Mouse (Mus musculus) midbrain, embryonic 12.5 days (tissue): ENCODE measurements around the gene Ece1. TPM values are rescaled to one million over a fixed set of nuclear protein-coding genes. Genes with fewer than 3 reads are reported as not detected.
A peak's percentile ranks its signal among the peaks of the same experiment; 100 is the strongest.
"Not testable (repeated sequence)": the region's sequence is repeated elsewhere in the genome, so short reads cannot be mapped to it uniquely, and the experiment has no call there.

Experiments
- ATAC-seq: fragments of 200-750 bp; cut with Nextera tagmentation; 2 replicates; pipeline ENCODE4 v1.8.0; 2017; ENCODE audit warnings: low read depth, moderate TSS enrichment, moderate library complexity; ENCODE audit not compliant: low FRiP score
- H3K27ac ChIP-seq: fragments of 300-500 bp; sonication (generic); replicated peaks from 2 replicates; pipeline ENCODE4 v1.5.1; 2016; ENCODE audit warnings: mild to moderate bottlenecking
- H3K27me3 ChIP-seq: fragments of 300-500 bp; sonication (generic); 2 replicates; pipeline ENCODE4 v1.6.1; 2016; ENCODE audit warnings: mild to moderate bottlenecking
- H3K36me3 ChIP-seq: fragments of 300-500 bp; sonication (generic); 2 replicates; pipeline ENCODE4 v1.6.1; 2016
- H3K4me1 ChIP-seq: fragments of 300-500 bp; sonication (generic); 2 replicates; pipeline ENCODE4 v1.6.1; 2016
- H3K4me2 ChIP-seq: fragments of 300-500 bp; sonication (generic); replicated peaks from 2 replicates; pipeline ENCODE4 v1.6.1; 2016; ENCODE audit warnings: mild to moderate bottlenecking, moderate library complexity
- H3K4me3 ChIP-seq: fragments of 300-500 bp; sonication (generic); 2 replicates; pipeline ENCODE4 v1.5.1; 2016; ENCODE audit warnings: mild to moderate bottlenecking
- H3K9ac ChIP-seq: fragments of 300-500 bp; sonication (generic); replicated peaks from 2 replicates; pipeline ENCODE4 v1.6.1; 2016; ENCODE audit warnings: mild to moderate bottlenecking, moderate library complexity
- H3K9me3 ChIP-seq: fragments of 300-500 bp; sonication (generic); 2 replicates; pipeline ENCODE4 v1.6.1; 2016; ENCODE audit warnings: mild to moderate bottlenecking
- WGBS: fragments of 180-500 bp; shearing (Covaris S2); methylation state at CpG from one replicate; pipeline ENCODE4 v1.1.7; 2016; 5-methylcytosine and 5-hydroxymethylcytosine counted together
- polyA plus RNA-seq: library from polyadenylated mRNA; unstranded; fragments of >200 nt; fragmentation: Nextera tagmentation; extraction: Ambion mirVana; gene quantifications from 2 replicates; pipeline ENCODE4 v1.2.1, GENCODE M21; 2016

Gene Ece1
- polyA plus RNA-seq, 1 experiment from 2014 or later: 17.8 TPM

DNA sequence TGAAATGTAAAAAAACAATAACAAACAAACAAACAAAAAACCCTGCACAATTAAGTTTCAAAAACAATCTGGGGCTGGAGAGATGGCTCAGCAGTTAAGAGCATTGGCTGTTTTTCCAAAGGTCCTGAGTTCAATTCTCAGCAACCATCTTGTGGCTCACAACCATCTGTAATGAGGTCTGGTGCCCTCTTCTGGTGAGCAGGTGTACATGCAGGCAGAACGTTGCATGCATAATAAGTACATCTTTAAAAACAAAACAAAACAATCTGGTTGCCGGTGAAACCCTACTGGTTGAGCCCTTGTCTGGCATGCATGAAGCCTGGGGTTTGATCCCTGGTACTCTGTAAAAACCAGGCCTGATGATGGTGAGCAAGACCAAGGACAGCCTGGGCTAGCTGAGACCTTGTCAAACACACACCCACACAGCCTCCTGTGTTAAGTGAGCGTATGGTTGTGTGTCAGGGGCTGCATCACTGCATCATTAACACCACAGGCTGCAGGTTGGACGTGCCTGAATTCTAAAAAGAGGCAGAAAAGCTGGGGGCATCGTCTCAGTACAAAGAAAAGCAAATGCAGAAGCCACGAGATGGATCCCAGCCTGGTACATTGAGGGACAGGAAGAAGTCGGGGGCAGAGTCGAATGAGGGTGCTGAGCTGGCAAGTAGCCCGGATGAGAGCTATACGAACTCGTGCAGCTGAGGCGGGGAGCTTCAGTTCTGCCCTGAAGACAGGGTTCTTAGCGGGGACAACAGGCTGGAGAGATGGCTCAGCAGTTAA, 98.0 kb downstream of the Ece1 start:
- Histone ChIP-seq H3K9me3 (peaks cover 7% of the 10 kb centered on the region; the same call in 1 of the 2 replicates), H3K4me2 (no peak overlapping the region), H3K4me1 (no peaks in the 10 kb centered on the region), H3K9ac (no peak overlapping the region), H3K36me3 (peaks cover 47% of the 10 kb centered on the region), H3K27me3 (no peaks in the 10 kb centered on the region), H3K27ac (no peak overlapping the region), H3K4me3 (no peak overlapping the region)
- WGBS: 86% methylated on average over 13 of the region's 13 CpGs
- no peak for ATAC-seq

DNA sequence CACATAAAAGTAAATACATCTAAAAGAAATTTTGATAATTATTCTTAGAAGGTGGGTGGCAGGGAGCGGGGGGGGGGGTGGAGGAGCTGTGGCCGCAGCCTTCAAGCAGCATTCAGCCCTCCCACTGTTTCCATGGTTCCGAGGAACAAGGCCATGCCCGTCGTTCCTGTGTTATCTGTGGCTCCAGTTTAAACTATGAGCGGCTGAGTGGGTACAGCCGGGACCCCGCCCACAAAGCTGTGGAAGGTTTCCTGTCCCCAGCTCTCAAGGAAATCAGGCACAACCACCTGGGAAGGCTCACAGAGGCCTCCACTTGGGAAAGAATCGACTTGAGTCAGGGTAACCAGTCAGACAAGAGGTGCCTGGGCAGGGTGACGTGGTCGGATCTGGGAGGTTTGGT, 98.7 kb downstream of the Ece1 start:
- Histone ChIP-seq H3K4me1 (no peaks in the 10 kb centered on the region), H3K9me3 (peaks cover 7% of the 10 kb centered on the region; the same call in 1 of the 2 replicates), H3K9ac (no peak overlapping the region), H3K4me3 (no peak overlapping the region), H3K27me3 (no peaks in the 10 kb centered on the region), H3K27ac (no peak overlapping the region), H3K4me2 (no peak overlapping the region), H3K36me3 (peaks cover 47% of the 10 kb centered on the region)
- no peak for ATAC-seq
- WGBS: 87% methylated on average over 11 of the region's 11 CpGs

- Histone ChIP-seq H3K4me2 (no peak overlapping the region), H3K9ac (no peak overlapping the region), H3K4me3 (no peak overlapping the region), H3K4me1 (no peaks in the 10 kb centered on the region), H3K27ac (no peak overlapping the region), H3K27me3 (no peaks in the 10 kb centered on the region), H3K36me3 (peaks cover 34% of the 10 kb centered on the region), H3K9me3 (peaks cover 7% of the 10 kb centered on the region; the same call in 1 of the 2 replicates)
- 93% methylated on average over 20 of the region's 20 CpGs for WGBS
- ATAC-seq: no peak
Measured at GRCm38 (mm10) chr4:137962643-137963350, 100.8 kb downstream of the Ece1 start.

DNA sequence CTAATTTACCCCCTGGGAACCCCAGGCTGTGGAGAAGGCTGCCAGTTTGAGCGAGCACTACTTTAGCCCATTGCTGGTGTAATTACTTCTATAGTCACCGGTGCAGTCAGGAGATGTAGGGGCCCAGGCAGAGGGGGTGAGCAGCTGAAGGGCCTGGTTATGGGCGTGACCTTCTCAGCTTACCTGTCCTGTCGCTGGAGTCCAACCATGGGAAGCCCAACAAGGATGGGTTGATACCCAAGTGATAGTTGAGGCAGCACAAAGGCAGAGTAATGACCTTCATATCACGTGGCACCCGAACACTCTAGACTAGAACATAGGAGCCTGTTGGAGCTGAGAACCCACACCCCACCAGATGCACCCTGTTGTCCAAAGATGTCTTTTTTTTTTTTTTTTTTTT, 101.4 kb downstream of the Ece1 start:
- Histone ChIP-seq H3K9ac (no peak overlapping the region), H3K27ac (no peak overlapping the region), H3K4me2 (no peak overlapping the region), H3K4me3 (no peak overlapping the region), H3K36me3 (peaks cover 29% of the 10 kb centered on the region), H3K9me3 (peaks cover 7% of the 10 kb centered on the region; the same call in 1 of the 2 replicates), H3K4me1 (no peaks in the 10 kb centered on the region), H3K27me3 (no peaks in the 10 kb centered on the region)
- ATAC-seq: no peak
- WGBS: 92% methylated on average over 6 of the region's 6 CpGs

GRCm38 (mm10) chr4:137963881-137964584, 102.0 kb downstream of the Ece1 start:
- Histone ChIP-seq H3K9ac (no peak overlapping the region), H3K27ac (no peak overlapping the region), H3K4me3 (no peak overlapping the region), H3K36me3 (peaks cover 26% of the 10 kb centered on the region), H3K9me3 (peaks cover 7% of the 10 kb centered on the region; the same call in 1 of the 2 replicates), H3K4me2 (no peak overlapping the region), H3K4me1 (no peaks in the 10 kb centered on the region), H3K27me3 (no peaks in the 10 kb centered on the region)
- WGBS: 61% methylated on average over 8 of the region's 9 CpGs
- ATAC-seq: peak; percentile 44; the same call in 1 of the 2 replicates

DNA sequence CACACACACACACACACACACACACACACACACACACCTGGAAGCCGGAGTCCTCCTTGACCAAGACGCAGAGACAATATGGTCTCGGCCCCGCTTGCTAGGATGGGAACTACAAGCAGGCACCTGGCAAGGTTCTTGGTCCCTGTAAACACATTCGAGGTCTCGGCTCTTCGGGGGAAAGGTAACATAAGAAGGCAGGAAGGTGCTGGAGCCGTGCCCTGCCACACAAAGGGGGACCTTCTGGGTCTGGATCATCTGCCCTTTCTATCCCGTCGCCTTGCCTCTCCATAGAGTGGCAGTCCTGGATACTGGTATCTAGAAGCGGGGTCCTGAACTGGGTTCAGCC, 102.5 kb downstream of the Ece1 start:
- H3K36me3 ChIP-seq: peaks cover 20% of the 10 kb centered on the region
- no peaks in the 10 kb centered on the region for H3K27me3 ChIP-seq
- 91% methylated on average over 11 of the region's 11 CpGs for WGBS
- H3K4me1 ChIP-seq: no peaks in the 10 kb centered on the region
- no peak overlapping the region for H3K9ac ChIP-seq
- no peak overlapping the region for H3K4me2 ChIP-seq
- H3K4me3 ChIP-seq: no peak overlapping the region
- no peak overlapping the region for H3K27ac ChIP-seq
- H3K9me3 ChIP-seq: peaks cover 3% of the 10 kb centered on the region; the same call in 1 of the 2 replicates
- no peak for ATAC-seq

DNA sequence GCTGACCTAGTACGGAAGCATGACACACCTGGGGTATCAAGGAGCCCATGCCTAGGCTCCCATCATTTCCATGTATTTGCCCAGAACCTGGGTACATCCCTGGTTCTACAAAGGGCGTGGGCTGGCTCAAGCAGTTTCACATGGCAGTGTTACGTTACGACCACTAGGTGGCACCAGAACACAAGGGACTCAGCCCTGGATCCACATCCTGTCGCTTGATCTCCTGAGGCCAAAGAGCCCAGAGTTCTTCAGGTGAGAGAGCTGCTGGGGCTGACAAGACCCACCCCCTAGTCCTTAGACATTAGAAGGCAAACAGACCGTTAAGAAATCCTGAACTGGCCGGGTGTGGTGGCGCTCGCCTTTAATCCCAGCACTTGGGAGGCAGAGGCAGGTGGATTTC, 106.2 kb downstream of the Ece1 start:
- Histone ChIP-seq H3K4me3 (no peak overlapping the region), H3K27me3 (no peaks in the 10 kb centered on the region), H3K9me3 (no peaks in the 10 kb centered on the region), H3K9ac (no peak overlapping the region), H3K4me2 (no peak overlapping the region), H3K27ac (no peak overlapping the region), H3K36me3 (no peaks in the 10 kb centered on the region), H3K4me1 (no peaks in the 10 kb centered on the region)
- 8% methylated on average over 9 of the region's 9 CpGs for whole genome bisulfite sequencing
- peak; percentile 50; the same call in 1 of the 2 replicates for ATAC-seq

DNA sequence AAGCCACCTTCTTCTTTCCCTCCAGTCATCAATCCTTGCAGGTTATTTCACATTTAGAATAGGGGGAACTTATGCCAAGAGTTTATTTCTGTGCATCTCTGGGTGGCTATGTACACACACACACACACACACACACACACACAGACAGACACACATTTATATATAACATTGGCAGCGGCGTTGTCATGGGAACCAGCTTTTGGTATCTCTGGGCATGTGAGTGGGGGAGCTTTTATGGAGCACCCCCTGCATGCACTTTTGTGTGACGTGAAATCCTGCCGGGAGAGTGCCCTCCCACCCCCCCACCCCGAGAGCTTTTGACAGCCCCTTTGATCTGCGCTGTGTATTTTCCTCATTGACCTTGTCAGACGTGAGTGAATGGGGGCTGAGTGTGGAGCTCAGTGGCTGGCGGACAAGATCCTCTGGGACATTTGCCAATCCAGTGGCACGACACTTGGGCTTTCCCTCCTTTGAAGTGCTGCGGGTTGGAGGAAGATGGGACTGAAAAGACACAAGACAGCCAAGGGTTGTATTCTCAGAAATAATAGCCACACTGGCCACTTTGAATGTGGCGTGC, 108.7 kb downstream of the Ece1 start:
- H3K9me3 ChIP-seq, H3K4me1 ChIP-seq, H3K4me2 ChIP-seq, H3K27me3 ChIP-seq, H3K9ac ChIP-seq, H3K27ac ChIP-seq, H3K4me3 ChIP-seq, H3K36me3 ChIP-seq: not testable (repeated sequence)
- no CpG with 5 or more reads among the region's 11 CpGs for WGBS
- peak; percentile 61 for ATAC-seq

- not testable (repeated sequence) for H3K4me1 ChIP-seq, H3K27me3 ChIP-seq, H3K9me3 ChIP-seq, H3K9ac ChIP-seq, H3K4me3 ChIP-seq, H3K36me3 ChIP-seq, H3K4me2 ChIP-seq, H3K27ac ChIP-seq
- 0 out of 2 replicates have a peak, but pooled peaks have one; percentile 47 for ATAC-seq
- WGBS: no CpG with 5 or more reads among the region's 11 CpGs
Measured at GRCm38 (mm10) chr4:137974856-137975432, 112.9 kb downstream of the Ece1 start.

GRCm38 (mm10) chr4:137979066-137979644, 117.1 kb downstream of the Ece1 start:
- ATAC-seq: peak; percentile 63
- H3K36me3 ChIP-seq, H3K9me3 ChIP-seq, H3K4me3 ChIP-seq, H3K9ac ChIP-seq, H3K27ac ChIP-seq, H3K4me2 ChIP-seq, H3K4me1 ChIP-seq, H3K27me3 ChIP-seq: not testable (repeated sequence)
- no CpG with 5 or more reads among the region's 11 CpGs for WGBS

DNA sequence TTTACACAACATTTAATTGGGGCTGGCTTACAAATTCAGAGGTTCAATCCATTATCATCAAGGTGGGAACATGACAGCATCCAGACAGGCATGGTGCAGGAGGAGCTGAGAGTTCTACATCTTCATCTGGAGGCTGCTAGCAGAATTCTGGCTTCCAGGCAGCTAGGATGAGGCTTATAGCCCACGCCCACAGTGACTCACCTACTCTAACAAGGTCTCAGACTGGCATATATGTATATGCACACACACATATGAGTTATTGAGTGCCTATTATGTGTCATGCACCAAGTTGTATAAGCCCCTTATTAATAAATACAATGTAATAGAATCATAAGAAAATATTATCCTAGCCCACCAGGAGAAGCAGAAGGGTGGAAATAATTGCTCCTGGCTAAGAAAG, 120.8 kb downstream of the Ece1 start:
- Histone ChIP-seq H3K4me2 (no peak overlapping the region), H3K9ac (no peak overlapping the region), H3K27me3 (no peaks in the 10 kb centered on the region), H3K9me3 (no peaks in the 10 kb centered on the region), H3K4me3 (no peak overlapping the region), H3K27ac (no peak overlapping the region), H3K36me3 (no peaks in the 10 kb centered on the region), H3K4me1 (peaks cover 5% of the 10 kb centered on the region; the same call in 1 of the 2 replicates)
- no peak for ATAC-seq
- WGBS: 71% methylated on average over 1 of the region's 1 CpGs
